Mouse (Mus musculus) kidney, postnatal 14 days (tissue): ENCODE measurements around the gene Atg4d.
A peak's percentile ranks its signal among the peaks of the same experiment; 100 is the strongest.
"Not testable (repeated sequence)": the region's sequence is repeated elsewhere in the genome, so short reads cannot be mapped to it uniquely, and the experiment has no call there.

ENCODE experiments used
- DNase-seq: peaks from one replicate; pipeline ENCODE4 v3.0.0; 2022; ENCODE audit warnings: mixed read lengths

Gene Atg4d

DNA sequence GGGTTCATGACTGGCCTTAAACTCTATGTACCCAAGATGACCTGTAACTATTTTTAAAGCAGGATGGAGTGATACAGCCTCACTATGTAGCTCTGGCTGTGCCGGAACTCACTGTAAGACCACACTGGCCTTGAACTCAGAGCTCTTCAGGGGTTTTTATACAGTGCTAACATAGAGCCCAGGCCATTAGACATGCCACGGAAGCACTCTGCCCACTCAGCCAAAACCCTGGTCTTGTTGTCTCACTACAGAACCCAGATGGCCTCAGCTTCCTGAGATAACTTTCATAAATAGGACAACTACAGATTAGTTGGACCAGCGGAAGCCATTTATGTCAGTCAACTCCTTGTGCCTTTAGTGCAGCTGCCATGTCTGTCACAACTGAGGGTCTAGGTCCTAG lies 9.2 kb downstream of the Atg4d start:
- no peak for DNase-seq

DNA sequence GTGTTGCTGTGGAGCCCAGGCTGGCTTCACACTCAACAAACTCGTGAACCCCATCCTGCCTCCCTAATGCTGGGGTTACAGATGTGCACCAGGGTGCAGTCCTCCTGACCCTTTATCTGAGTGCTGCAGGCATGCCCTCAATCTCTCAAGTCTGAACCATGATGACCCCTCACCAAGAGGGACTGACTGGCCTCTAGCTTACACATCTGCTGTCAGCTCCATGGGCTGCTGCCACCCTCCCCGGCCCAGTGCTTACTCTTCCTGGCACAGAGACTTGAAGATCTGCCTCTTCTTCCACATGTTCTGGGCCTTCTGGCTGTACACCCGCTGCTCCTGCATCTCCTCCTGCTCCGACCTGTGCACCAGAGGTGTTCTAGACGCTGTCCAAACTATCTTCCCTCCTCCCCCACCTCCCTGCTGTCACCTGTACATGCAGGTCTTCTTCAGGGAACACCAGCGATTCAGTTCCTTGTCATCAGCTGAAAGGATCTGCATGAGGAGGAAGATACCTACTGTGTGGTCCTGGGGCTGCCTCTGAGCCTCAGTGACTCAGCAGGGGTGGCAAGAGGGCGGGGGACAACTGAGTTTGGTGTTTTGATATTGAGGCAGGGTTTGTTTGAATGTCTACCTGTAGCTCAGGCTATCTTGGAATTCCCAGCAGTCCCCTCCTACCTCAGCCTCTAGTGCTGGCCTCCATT lies 10.1 kb downstream of the Atg4d start:
- DNase-seq = no peak

DNA sequence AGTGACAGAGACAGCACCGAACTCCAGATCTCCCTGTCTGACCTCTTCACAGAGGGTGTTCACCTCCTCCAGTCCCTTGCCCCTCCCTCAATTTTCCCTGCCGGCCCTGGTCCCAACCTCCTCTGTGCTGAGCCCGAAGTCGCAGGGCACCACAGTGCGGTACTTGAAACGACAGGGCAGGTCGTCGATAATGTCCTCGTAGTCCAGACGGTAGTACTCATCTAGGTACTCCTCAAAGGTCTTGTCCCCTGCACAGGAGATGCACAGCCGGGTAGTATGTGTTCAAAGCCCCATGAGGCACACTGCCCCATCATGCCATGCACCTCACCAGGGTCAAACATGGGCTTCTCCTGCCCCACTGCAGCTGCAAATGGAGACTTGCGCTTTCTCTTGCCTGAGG lies 10.6 kb downstream of the Atg4d start:
- DNase-seq = no peak

DNA sequence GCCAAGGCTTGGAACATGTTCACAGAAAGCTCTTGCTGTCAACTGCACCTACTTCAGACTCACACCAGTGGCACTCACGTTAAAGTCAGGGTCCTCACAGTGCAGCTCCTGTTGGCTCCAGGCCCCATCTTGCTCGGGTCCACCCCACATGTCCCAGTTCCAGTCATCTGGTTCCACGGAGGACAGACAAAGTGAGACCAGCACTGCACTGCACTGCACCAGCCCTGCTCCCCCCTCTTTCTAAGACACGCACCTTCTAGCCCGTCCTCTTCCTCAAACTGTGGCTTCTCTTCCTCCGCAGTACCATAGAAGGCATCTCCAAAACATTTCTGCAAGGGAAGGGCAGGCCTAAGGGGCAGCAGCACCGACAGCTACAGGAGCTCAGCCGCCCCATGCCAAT lies 11.2 kb downstream of the Atg4d start:
- no peak for DNase-seq

DNA sequence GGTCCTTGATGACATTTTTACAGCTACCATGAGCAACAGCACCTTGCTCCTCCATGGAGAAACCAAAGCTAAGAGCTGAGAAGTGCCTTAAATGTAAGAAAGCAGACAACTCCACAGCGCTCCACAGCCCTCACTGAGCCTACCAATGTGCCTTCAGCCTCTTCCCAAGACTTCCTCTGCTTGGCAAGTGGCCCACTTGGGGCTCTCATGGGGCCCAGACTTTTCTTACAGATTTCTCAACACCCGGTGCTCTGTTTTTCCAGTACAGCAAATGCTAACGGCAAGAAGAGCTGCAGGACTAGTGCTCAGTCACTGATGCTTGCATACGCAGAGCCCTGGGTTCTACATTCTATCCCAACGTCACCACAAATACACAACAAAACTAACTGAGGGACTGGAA lies 12.7 kb downstream of the Atg4d start:
- DNase-seq = no peak

DNA sequence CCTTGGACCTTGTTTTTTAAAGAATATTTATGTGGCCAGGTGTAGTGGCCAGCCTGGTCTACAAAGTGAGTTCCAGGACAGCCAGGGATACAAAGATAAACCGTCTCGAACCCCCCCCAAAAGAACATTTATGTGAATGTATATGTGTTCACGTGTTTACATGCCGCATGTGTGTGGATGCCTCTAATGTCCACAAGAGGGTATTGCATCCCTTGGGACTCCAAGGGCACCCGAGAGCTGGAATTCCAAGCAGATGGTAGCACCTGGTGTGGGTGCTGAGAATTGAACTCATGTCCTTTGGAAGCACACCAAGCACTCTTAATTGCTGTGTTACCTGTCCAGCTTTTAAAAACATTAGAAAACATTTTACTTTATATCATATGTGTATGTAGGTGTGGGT lies 18.5 kb downstream of the Atg4d start:
- no peak for DNase-seq

DNA sequence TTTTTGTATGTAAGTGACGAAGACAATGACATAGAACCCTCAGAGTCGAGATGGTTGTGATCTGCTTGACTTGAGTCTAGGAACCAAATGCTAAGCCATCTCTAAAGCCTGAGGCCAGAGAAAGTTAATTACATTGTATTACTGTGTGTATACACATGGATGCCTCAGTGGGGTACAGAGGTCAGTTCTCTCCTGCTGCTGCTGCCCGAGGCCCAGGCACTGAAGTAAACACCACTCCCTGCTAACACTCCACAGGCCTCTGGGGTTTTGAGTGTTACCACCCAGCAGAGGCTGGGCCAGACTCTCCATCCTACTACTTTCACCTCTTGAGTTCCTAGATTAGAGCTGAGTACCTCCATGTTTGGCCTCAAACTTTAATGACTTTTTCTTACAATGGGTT lies 18.9 kb downstream of the Atg4d start:
- peak; percentile 48 for DNase-seq

DNA sequence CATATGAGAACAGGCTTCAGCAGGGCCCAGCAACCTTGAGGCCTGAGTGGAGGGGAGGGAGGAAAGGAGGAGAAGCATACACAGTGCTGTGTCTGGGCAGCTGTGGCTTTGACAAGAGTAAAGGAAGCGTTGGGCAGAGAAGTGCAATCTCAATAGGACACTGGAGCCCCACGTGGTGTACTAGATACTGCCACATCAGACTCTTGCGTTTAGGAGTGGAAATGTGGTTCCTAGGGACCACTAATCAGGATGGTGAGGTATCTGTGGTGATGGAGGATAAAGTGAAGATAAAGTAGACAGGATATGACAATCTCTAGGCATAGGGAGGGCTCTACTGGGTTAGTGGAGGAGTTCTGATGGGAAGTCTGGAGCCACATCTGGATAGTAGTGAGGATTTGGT lies 21.7 kb downstream of the Atg4d start:
- no peak for DNase-seq

DNA sequence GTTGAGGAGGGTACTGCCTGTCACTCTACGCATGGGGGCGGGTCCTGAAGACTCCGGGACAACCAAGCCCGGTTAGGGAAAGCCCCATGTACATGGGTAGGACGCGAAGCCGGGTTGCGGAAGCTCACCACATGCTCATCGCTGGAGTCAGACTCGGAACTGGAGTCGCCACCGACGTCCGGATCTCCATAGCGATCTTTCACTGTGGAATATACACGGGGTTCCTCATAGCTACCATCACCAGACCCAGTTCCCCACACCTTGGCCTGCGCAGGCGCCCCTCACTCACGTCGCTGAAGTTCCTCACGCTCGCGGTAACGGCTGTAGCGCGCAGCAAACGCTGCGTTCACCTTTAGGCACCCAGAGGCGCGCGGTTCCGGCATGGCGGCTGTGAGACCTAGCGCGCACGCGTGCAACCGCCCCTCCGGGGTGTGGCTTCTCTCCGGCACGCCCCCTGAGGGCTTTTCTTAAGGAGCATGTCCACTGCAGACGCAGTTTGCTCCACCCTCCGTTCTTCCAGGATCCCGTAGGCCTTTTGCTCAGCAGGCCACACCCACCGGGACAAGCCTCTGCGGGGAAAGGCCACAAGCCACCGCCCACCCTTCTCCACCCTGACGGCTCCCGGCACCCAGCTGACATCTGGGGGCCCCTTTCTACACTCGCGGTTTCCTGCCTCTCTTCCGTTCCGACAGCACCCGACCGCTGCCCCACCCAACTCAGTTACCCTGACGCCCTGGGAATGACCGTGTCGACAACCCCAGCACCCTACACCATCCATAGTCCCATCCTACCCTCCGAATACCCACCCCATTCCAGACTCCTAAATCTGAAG lies 22.7 kb downstream of the Atg4d start, which contains the start of gene Kri1:
Gene Kri1 (minus strand): TSS at position 399 of the 832 bp plus-strand sequence.
- DNase-seq = peak; percentile 99

DNA sequence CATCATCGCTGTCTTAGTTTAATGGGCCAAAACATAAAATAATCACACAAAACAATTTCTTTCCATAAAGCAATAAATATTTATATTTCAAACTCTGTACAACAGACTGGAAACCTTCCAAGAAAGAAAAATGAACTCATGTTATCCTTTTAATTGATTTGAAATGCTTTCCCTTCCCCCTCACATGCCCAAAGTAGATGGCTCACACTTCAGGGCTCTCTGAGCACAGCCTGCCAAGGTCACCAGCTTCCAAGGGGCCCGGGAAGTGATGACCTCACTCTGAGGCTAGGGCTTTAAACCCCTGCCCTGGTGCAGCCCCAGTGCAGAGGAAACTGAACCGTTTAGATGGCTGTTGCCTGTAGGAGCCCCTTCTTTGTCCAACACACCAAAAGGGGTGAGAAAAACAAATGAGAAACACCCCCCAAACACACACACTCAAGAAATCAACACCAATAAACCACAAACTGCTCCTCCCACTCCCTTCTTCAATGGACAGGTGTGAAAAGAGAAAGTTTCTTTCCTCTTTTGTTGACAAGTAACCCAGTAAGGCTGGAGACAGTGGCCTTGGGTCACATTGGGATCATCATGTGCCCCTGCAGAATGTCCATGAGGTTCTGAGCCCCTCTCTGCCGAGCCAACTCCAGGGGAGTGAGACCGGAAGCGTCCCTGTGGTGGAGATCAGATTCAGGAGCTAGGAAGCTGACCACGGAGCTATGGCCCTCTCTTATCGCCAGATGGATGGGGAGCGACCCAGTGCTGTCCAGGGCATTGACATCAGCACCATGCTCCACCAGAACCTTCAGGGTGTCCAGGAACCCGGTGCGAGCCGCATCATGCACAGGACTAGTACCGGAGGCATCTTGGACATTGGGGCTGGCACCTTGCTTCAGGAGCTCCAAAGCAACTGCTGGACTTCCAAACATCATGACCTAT lies 23.6 kb downstream of the Atg4d start:
- no peak for DNase-seq

DNA sequence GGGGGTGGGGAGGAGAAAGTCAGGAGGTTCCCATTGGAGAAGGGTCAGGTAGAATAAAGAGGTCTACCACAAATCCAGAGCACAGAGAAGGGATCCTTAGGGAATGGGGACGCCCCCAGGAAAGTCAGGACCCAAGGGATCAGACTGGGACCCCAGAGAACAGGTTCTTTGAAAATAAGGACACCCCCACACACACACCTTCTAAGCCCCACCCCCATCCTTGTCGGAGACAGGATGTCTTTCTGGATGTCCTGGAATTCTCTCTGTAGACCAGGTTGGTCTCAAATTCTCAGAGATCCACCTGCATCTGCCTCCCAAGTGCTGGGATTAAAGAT lies 24.2 kb downstream of the Atg4d start:
- no peak for DNase-seq

DNA sequence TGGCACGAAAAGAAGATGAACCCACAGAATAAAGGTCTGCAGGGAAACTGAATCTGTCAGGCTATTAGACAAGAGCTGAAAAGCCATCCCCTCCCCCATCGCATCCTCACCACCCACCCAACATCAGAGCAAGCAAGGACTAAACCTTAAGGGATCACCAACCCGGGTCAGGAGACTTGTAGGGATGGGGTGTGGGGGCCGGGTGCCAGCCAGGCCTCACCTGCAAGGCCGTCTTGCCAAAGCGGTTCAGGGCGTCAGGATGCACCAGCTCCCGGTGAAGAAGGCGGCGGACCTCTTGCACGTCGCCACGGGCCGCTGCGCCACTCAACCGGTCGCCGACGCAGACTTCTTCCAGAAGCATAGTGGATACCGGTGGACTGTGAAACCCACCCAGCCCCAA lies 25.5 kb downstream of the Atg4d start:
- DNase-seq = no peak

DNA sequence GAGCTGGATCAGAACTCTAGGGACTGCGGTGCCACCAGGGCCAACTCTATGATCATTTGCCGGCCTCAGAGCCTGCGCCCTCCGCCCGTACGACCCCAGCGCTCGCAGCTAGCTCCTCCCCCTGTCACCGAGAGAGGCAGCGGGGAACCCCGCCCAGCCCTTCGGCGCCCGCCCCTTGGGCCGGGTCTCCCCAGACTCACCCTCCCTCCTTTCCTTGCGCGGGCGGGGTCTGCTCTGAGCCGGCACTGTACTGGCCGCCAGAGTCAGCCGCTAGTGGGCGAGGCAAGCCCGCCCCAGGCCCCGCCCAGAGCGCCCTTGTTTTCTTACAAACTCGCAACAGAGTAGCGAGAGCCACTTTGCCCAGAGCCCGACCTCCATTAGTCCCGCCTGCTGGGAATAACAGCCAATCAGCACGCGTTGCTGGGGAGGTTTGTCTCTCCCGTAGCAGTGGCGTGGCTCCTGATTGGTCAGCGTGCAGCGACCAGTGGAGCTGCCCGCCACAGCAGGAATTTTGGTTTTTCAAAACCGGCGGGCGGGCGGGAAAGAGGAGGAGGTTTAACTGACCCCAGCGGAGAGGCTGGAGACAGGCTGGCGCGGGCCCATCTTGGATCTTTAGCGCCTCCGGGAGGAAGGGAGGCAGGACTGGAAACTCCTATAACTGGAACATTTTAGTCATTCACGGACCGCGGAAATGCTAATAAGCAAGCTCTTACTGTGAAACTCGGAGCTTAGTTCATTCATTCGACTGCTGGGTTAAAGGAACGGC lies 26.1 kb downstream of the Atg4d start, which contains the start of gene Cdkn2d:
Gene Cdkn2d (minus strand): TSS at position 386 of the 766 bp plus-strand sequence.
- peak; percentile 100 for DNase-seq

DNA sequence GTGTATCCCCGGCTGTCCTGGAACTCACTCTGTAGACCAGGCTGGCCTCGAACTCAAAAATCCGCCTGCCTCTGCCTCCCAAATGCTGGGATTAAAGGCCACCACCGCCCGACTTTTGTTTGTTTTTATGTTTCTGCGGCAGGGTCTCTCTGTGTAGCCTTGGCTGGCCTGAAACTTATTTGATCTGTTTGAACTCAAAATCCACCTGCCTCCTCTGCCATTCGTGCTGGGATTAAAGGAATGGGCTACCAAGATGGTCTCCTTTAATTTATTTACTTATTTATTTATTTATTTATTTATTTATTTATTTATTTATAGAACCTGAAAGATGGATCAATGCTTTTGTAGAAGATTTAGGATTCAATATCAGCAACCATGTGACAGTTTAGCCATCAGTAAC lies 26.8 kb downstream of the Atg4d start:
- not testable (repeated sequence) for DNase-seq

DNA sequence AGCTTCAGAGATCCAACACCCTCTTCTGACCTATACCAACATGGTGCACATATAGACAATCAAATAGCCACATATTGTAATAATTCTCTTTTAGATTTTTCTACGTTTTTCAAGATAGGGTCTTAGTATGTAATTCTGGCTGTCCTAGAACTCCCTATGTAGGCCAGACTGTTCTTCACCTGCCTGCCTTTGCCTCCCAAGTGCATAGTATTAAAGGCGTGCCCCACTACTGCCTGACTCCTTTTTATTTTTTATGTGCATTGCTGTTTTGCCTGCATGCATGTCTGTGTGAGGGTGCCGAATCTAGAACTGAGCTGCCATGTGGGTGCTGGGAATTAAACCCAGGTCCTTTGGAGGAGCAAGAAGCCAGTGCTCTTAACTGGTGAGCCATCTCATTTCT lies 27.2 kb downstream of the Atg4d start:
- DNase-seq = no peak

DNA sequence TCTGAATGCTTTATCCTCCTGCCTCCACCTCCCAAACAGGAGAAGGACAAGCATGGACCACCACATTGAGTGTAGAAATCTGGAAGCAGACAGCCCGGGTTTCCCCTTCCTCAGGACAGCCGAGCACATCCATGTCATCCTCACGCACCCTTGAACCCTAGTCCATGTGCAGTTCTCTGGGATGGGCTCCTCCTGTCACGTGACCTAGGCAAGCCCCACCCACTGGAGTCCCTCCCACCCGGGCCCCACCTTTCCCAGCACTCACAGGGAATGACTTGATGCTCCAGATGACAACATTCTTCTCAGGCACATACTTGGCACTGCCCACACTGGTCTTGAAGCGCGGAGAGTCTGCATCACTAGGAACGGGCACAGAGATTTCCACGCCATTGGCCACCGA lies 33.9 kb downstream of the Atg4d start:
- DNase-seq = no peak

DNA sequence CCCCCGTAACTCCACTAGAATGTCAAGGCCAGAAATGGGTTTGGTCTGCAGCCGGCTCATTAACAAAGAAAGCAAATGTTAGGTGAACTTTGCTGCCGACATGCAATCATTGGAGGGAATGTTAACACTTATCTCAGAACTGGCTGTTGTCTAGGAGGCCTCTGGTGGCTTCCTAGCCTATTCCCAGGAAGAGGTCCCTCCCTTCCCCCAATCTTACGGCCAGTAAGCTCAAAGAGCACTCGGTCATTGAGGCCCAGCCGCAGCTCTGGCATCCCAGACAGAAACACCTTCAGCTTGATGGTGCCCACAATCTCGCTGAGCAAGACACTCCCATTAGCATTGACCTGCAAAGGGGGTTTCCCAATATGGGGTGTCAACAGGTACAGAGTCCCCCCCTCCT lies 40.0 kb downstream of the Atg4d start:
- DNase-seq = no peak

DNA sequence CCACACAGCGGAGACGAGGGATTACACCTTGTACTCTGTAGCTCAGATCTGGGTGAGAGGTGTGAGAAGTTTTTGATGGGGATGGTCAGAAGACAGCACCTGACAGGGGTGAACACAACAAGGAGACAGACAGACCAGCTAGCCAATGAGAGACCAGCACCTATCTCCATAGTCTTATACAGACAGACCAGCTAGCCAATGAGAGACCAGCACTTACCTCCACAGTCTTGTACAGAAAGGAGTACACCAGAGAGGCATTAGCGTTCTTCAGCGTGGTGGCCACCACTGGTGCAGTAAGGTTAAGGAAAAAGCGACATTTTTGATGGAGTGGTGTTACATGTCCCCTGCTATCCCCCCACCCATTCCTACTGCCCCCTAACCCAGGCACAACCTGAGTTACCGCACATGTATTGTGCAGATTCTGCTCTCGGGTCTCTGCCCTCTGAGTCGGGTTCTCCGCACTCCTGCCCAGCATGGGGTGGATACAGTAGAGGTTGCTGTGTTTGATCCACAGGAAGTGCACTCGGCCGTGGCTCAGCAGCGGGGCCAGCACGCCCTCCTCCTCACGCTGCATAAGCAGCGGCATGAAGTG lies 44.2 kb downstream of the Atg4d start:
- peak; percentile 44 for DNase-seq

DNA sequence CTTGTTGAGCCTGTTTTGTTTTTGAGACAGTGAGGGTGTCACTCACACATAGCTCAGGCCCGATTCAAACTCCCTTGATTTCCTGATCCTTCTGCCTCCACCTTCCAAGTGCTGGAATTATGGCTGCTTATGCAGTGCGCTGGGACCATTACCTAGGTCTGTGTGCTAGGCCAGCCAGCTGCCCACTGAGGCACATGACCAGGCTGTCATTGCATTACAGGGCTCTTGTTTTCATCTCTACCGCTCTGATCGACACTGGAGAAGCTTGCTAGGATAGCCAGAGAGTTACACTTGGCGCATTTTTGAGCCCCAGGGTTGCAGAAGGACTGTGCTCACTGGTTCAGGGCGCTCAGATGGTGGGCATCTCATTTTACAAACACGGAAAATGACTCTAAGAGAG lies 46.6 kb downstream of the Atg4d start:
- no peak for DNase-seq

DNA sequence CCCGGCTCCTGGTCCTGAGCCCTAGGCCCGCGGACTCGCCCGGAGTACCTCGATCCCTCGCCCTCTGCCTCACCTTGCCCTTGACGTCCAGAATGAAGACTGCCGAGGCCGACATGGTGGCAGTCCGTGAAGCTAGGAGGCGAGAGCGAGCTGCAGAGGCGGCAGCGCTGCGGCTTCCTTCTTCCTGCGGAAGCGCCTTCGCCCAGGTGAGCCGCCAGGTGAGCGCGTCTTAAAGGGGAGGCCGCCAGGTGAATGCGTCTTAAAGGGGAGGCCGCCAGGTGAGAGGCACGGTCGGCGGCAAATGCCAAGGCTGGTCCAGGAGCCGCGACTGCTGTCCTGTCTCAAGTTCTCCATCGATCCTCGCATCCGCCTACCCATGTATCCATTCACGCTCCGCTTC lies 47.0 kb downstream of the Atg4d start, which contains the start of gene Ap1m2:
Gene Ap1m2 (minus strand): TSS at position 204 of the 400 bp plus-strand sequence.
- DNase-seq = peak; percentile 72

DNA sequence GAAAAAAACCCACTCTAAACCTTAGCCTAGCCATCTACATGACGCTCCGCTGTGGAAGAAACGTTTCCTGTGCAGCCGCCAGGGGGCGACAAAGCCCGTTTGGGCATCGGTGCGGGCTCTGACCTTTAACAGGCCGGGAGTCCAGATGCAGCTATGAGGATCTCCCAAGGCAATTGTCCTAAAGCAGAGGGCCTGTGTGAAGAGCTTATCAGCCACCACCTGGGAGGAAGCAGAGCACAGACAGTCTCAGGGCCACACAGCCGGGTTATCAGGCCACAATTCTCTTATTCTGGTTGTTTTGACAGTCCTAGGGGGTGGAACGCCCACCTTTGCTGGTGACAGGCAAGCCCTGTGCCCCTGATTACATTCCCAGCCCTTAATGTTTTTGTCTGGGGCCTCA lies 48.3 kb downstream of the Atg4d start:
- DNase-seq = peak; percentile 89
